Mouse (Mus musculus) forebrain, embryonic 11.5 days (tissue): ENCODE results near the gene Mbip. TPM values are rescaled to one million over a fixed set of nuclear protein-coding genes. Genes with fewer than 3 reads are reported as not detected.
A peak's percentile ranks its signal among the peaks of the same experiment; 100 is the strongest.

Experiments used
- ATAC-seq: fragments of 200-750 bp; cut with Nextera tagmentation; replicated peaks from 2 replicates; pipeline ENCODE4 v1.8.0; 2017; ENCODE audit warnings: moderate TSS enrichment; ENCODE audit not compliant: low FRiP score
- DNase-seq: peaks from one replicate; pipeline ENCODE4 v3.0.0-alpha.2; 2017; ENCODE audit warnings: low spot score
- H3K27ac ChIP-seq: fragments of 300-500 bp; sonication (generic); 2 replicates; pipeline ENCODE4 v1.5.1; 2014; ENCODE audit warnings: low read depth, low read length
- H3K27me3 ChIP-seq: fragments of 300-500 bp; sonication (generic); 2 replicates; pipeline ENCODE4 v1.6.1; 2014; ENCODE audit warnings: mild to moderate bottlenecking, low read length, mixed read lengths; ENCODE audit not compliant: control insufficient read depth, insufficient read depth
- H3K36me3 ChIP-seq: fragments of 300-500 bp; sonication (generic); 2 replicates; pipeline ENCODE4 v1.6.1; 2014; ENCODE audit warnings: mild to moderate bottlenecking, low read length, moderate library complexity, mixed read lengths; ENCODE audit not compliant: control insufficient read depth, insufficient read depth
- H3K4me1 ChIP-seq: fragments of 300-500 bp; sonication (generic); replicated peaks from 2 replicates; pipeline ENCODE4 v1.6.1; 2014; ENCODE audit warnings: low read length, mixed read lengths; ENCODE audit not compliant: control insufficient read depth, insufficient read depth
- H3K4me2 ChIP-seq: fragments of 300-500 bp; sonication (generic); 2 replicates; pipeline ENCODE4 v1.6.1; 2014; ENCODE audit warnings: low read depth, mild to moderate bottlenecking, low read length, moderate library complexity, mixed read lengths; ENCODE audit not compliant: severe bottlenecking
- H3K4me3 ChIP-seq: fragments of 300-500 bp; sonication (generic); 2 replicates; pipeline ENCODE4 v1.5.1; 2014; ENCODE audit warnings: low read depth, low read length
- H3K9ac ChIP-seq: fragments of 300-500 bp; sonication (generic); 2 replicates; pipeline ENCODE4 v1.6.1; 2014; ENCODE audit warnings: low read length
- H3K9me3 ChIP-seq: fragments of 300-500 bp; sonication (generic); 2 replicates; pipeline ENCODE4 v1.6.1; 2016; ENCODE audit warnings: low read length, mixed read lengths; ENCODE audit not compliant: control insufficient read depth
- WGBS: fragments of 180-500 bp; shearing (Covaris S2); extraction: QIAGEN DNeasy Blood & Tissue Kit; methylation state at CpG from one replicate; pipeline ENCODE4 v1.1.7; 2014; 5-methylcytosine and 5-hydroxymethylcytosine counted together
- polyA plus RNA-seq: library from polyadenylated mRNA; unstranded; fragments of >200 nt; fragmentation: Nextera tagmentation; extraction: Ambion mirVana; gene quantifications from 2 replicates; pipeline ENCODE4 v1.2.1, GENCODE M21; 2014

Gene Mbip
- polyA plus RNA-seq, 1 experiment from 2014 or later: 68.8 TPM

DNA sequence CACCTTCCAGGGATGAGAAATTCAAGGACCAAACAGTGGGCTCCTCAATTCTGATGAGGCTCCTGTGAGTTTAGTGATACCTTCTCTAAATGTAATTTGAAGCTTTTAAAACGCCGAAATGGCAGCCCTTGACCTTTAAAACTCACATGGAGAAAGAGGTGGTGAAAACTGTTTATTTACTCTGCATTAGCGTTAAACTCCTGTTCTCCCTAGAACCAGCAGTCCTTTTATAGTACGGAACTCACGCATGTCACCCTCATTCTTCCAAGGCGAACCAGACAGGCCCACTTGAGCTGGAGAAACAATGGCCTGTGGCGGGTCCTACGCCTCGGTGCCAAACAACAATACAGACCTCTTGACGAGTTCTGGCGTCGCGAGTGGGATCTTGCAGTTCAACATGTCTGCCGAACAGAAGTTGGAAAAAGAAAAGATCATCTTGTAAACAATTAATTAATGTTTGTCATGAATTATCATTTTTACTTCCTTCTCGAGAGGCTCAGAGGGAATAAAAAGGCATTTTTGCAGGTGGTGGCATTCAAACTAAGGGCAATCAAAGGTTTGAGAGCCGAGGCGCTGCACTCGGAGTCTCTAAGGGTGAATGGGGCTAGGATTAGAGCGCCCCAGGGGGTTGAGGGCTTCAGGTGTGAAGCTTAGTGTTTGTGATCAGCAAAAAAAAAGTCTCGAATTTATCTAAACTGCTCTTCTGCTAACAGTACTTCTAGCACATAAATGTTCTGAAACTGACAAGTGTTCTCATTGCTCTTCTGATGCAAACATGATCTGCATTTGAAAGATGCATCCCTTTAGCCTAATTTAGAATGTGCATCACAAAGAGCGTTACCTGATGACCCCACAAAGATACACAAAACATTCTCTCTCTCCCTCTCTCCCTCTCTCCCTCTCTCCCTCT is 47.5 kb downstream of the Mbip start:
- H3K9ac ChIP-seq: 0 out of 2 replicates have a peak overlapping the region, but pooled peaks have one; percentile 12
- H3K27me3 ChIP-seq: peaks cover 7% of the 10 kb centered on the region
- no peak for DNase-seq
- H3K4me2 ChIP-seq: peak overlapping the region; percentile 29; the same call in 1 of the 2 replicates
- H3K27ac ChIP-seq: no peak overlapping the region
- no peaks in the 10 kb centered on the region for H3K9me3 ChIP-seq
- no peaks in the 10 kb centered on the region for H3K36me3 ChIP-seq
- ATAC-seq: no peak
- H3K4me3 ChIP-seq: no peak overlapping the region
- peaks cover 7% of the 10 kb centered on the region; the same call in 1 of the 2 replicates for H3K4me1 ChIP-seq
- 3% methylated on average over 21 of the region's 21 CpGs for WGBS

DNA sequence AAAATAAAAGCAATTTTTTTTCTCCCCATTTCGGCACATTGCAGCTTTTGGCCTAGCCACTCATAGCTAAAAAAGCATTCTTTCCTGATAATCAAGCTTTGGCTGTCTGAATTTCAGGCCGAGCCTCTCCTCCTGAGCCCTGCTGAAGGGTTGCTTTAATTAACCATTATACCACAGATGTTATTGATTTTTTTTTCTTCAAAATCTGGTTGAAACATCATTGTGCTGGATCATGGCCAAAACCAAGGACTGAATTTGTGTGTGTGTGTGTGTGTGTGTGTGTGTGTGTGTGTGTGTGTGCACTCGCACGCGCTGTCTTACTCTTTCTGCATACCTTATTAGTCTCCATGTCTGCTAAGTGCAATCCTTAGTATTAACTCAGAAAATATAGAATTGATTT is 48.6 kb downstream of the Mbip start:
- WGBS: 62% methylated on average over 5 of the region's 5 CpGs
- DNase-seq: no peak
- Histone ChIP-seq H3K4me2 (no peak overlapping the region), H3K4me3 (no peak overlapping the region), H3K9me3 (no peaks in the 10 kb centered on the region), H3K4me1 (peaks cover 4% of the 10 kb centered on the region; the same call in 1 of the 2 replicates), H3K27ac (no peak overlapping the region), H3K36me3 (no peaks in the 10 kb centered on the region), H3K9ac (no peak overlapping the region), H3K27me3 (peaks cover 5% of the 10 kb centered on the region; the same call in 1 of the 2 replicates)
- no peak for ATAC-seq

DNA sequence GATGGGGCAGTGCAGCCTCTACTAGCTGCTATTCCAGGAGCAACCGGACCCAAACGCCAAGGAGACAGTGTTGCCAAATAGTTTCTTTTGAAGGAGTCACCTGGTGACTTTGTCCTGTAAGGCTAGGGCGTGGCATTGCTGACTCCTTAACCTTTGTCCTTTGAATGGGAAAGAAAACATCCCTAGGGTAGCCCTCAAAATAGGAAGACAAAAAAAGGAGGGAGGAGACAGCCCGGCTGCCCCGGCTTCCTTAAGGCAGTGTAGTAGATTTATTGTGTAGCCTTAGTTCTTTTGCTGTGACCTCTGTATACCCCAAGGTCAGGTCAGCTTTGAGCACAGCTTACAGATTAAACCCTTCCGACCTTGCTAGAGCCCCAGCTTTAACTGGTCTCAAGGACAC is 49.2 kb downstream of the Mbip start:
- Histone ChIP-seq H3K9me3 (no peaks in the 10 kb centered on the region), H3K4me3 (no peak overlapping the region), H3K4me2 (no peak overlapping the region), H3K9ac (no peak overlapping the region), H3K27me3 (peaks cover 5% of the 10 kb centered on the region; the same call in 1 of the 2 replicates), H3K36me3 (no peaks in the 10 kb centered on the region), H3K27ac (no peak overlapping the region), H3K4me1 (peaks cover 4% of the 10 kb centered on the region; the same call in 1 of the 2 replicates)
- WGBS: 19% methylated on average over 6 of the region's 6 CpGs
- DNase-seq (no peak), ATAC-seq (no peak)

DNA sequence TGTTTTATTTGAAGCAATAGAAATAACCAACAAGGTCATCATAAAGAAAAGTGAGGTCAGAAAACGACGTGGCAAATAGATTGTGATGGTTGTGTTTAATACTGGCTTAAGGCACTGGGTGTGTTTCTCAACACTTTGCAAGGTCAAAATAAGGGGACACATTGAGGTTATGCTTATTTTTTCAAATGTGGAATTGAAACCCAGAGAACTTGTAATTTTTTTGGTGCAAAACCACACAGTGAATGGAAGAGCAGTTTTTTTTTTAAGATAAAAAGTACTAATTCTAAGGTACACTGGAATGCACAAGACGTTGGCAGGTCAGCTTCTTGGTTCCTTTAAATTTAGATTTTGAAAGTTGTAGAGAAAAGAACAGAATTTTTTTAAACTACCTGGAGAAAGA is 50.5 kb downstream of the Mbip start:
- H3K4me1 ChIP-seq: peaks cover 4% of the 10 kb centered on the region; the same call in 1 of the 2 replicates
- no peak overlapping the region for H3K4me2 ChIP-seq
- ATAC-seq: no peak
- WGBS: 88% methylated on average over 3 of the region's 3 CpGs
- no peak for DNase-seq
- no peak overlapping the region for H3K9ac ChIP-seq
- H3K4me3 ChIP-seq: no peak overlapping the region
- H3K36me3 ChIP-seq: no peaks in the 10 kb centered on the region
- H3K9me3 ChIP-seq: no peaks in the 10 kb centered on the region
- H3K27ac ChIP-seq: no peak overlapping the region
- no peaks in the 10 kb centered on the region for H3K27me3 ChIP-seq

DNA sequence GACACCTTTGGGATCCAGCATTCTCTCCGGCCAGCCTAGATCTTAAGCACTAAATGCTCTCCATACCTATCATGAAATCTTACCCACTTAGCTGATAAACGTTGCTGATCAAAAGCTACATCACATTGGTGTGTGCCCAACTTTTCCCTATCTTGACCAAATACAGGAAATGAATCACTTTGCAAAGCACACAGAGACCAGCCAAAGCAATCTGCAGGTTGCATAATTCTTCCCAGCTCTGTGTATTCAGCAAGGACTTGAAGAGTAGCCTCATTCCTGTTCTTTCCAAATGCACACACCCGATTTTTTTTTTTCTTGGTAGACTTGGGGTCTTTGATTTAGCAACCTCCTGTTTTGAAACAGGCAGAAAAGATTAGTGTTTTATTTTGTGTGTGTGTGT is 57.1 kb downstream of the Mbip start:
- Histone ChIP-seq H3K4me3 (no peak overlapping the region), H3K36me3 (no peaks in the 10 kb centered on the region), H3K4me1 (no peaks in the 10 kb centered on the region), H3K9ac (no peak overlapping the region), H3K4me2 (no peak overlapping the region), H3K9me3 (no peaks in the 10 kb centered on the region), H3K27me3 (no peaks in the 10 kb centered on the region), H3K27ac (no peak overlapping the region)
- 83% methylated on average over 3 of the region's 3 CpGs for WGBS
- ATAC-seq (no peak), DNase-seq (no peak)

DNA sequence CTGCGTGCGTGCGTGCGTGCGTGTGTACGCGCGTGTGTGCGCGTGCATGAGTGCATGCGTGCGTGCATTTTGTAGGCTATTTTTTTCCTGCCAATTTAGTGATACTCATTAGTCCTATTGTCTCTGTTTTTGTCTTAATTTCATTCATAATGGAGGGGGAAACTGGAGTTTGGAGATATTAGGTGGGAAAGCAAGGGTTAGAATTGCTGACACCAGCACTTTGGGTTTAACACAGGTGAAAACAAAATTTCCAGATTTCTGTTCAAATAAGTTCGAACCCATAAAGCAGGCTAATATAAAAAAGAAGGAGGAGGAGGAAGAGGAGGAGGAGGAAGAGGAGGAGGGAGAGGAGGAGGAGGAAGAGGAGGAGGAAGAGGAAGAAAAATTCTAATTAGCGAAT is 58.9 kb downstream of the Mbip start:
- Histone ChIP-seq H3K9me3 (no peaks in the 10 kb centered on the region), H3K4me3 (no peak overlapping the region), H3K27me3 (no peaks in the 10 kb centered on the region), H3K27ac (no peak overlapping the region), H3K4me2 (no peak overlapping the region), H3K36me3 (no peaks in the 10 kb centered on the region), H3K4me1 (no peaks in the 10 kb centered on the region), H3K9ac (no peak overlapping the region)
- DNase-seq (no peak), ATAC-seq (no peak)
- WGBS: 97% methylated on average over 14 of the region's 14 CpGs

DNA sequence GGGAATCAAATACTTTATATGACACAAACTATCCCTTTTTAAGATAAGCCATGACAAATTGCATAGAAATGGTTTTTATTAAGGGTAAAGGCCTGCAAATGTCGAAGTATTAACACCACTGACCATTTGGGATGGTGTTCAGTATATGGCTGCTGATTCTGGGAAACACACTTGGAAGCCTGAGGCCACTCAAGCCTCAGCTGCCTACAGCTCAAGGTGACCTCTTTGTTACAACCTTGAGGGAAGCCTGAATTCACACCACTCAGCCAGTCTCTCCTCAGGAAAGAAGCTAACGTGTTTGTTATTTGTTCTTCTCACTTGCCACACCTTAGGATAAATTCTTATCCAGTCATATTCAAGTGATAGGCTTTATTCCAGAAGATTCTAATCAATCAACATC is 61.5 kb downstream of the Mbip start:
- Histone ChIP-seq H3K36me3 (no peaks in the 10 kb centered on the region), H3K27ac (no peak overlapping the region), H3K9me3 (no peaks in the 10 kb centered on the region), H3K4me3 (no peak overlapping the region), H3K4me2 (no peak overlapping the region), H3K4me1 (no peaks in the 10 kb centered on the region), H3K27me3 (no peaks in the 10 kb centered on the region), H3K9ac (no peak overlapping the region)
- WGBS: 76% methylated on average over 2 of the region's 2 CpGs
- ATAC-seq (no peak), DNase-seq (no peak)

DNA sequence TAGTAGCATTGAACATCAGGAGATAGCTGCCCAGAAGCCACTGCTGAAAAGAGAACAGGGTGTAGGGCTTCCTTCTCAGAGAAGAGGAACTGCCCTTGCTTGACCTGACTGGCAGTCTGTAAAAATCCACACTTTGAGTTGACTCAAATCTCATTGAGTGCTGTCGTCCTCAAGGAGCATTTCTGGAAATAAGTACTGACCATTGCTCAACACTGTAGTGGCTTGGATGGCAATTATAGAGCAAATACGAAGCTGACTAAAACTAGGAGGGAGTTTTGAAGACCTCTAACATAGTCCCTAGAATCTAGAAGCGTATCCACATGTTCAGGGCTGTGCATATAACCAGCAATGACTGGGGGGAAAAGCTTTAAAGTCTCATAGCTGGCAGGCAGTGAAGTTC is 64.0 kb downstream of the Mbip start:
- Histone ChIP-seq H3K9ac (no peak overlapping the region), H3K27ac (no peak overlapping the region), H3K9me3 (no peaks in the 10 kb centered on the region), H3K36me3 (no peaks in the 10 kb centered on the region), H3K4me2 (no peak overlapping the region), H3K4me3 (no peak overlapping the region), H3K27me3 (no peaks in the 10 kb centered on the region), H3K4me1 (no peaks in the 10 kb centered on the region)
- 85% methylated on average over 3 of the region's 3 CpGs for WGBS
- DNase-seq (no peak), ATAC-seq (no peak)
